Mouse (Mus musculus): ENCODE data around the gene Bpifb6. TPM values are rescaled to one million over a fixed set of nuclear protein-coding genes. Genes with fewer than 3 reads are reported as not detected.

Gene Bpifb6
- polyA plus RNA-seq, 1 experiment = not detected

GRCm38 (mm10) chr2:153902726-153903125 lies 2.5 kb downstream of the Bpifb6 start:
- Histone ChIP-seq H3K4me1 (ENCODE audit: control insufficient read depth) (no peaks in the 10 kb centered on the region), H3K27me3 (ENCODE audit: control insufficient read depth) (no peaks in the 10 kb centered on the region), H3K36me3 (ENCODE audit: control insufficient read depth) (no peaks in the 10 kb centered on the region), H3K4me3 (replicated peaks) (no peak overlapping the region), H3K9me3 (ENCODE audit: control insufficient read depth, low read length) (no peaks in the 10 kb centered on the region)
- no peak for TF ChIP-seq GATA1 (IDR thresholded peaks at IDR 0.05; ENCODE audit: low read length)
- TF ChIP-seq TAL1 (IDR thresholded peaks at IDR 0.05; ENCODE audit: low read length) = no peak

GRCm38 (mm10) chr2:153906626-153907025 lies 6.4 kb downstream of the Bpifb6 start:
- Histone ChIP-seq H3K4me1 (ENCODE audit: control insufficient read depth) (no peaks in the 10 kb centered on the region), H3K27me3 (ENCODE audit: control insufficient read depth) (no peaks in the 10 kb centered on the region), H3K36me3 (ENCODE audit: control insufficient read depth) (no peaks in the 10 kb centered on the region), H3K4me3 (replicated peaks) (no peak overlapping the region), H3K9me3 (ENCODE audit: control insufficient read depth, low read length) (no peaks in the 10 kb centered on the region)
- TF ChIP-seq GATA1 (IDR thresholded peaks at IDR 0.05; ENCODE audit: low read length) (no peak), TAL1 (IDR thresholded peaks at IDR 0.05; ENCODE audit: low read length) (no peak)

- no peak for TF ChIP-seq TAL1 (IDR thresholded peaks at IDR 0.05; ENCODE audit: low read length)
- TF ChIP-seq GATA1 (IDR thresholded peaks at IDR 0.05; ENCODE audit: low read length) = no peak
- Histone ChIP-seq H3K9me3 (ENCODE audit: control insufficient read depth, low read length) (no peaks in the 10 kb centered on the region), H3K4me3 (replicated peaks) (no peak overlapping the region), H3K27me3 (ENCODE audit: control insufficient read depth) (no peaks in the 10 kb centered on the region), H3K4me1 (ENCODE audit: control insufficient read depth) (no peaks in the 10 kb centered on the region), H3K36me3 (ENCODE audit: control insufficient read depth) (no peaks in the 10 kb centered on the region)
These were observed 14.0 kb downstream of the Bpifb6 start for GRCm38 (mm10) chr2:153914151-153914550.

- TF ChIP-seq GATA1 (IDR thresholded peaks at IDR 0.05; ENCODE audit: low read length) (no peak), TAL1 (IDR thresholded peaks at IDR 0.05; ENCODE audit: low read length) (no peak)
- H3K27me3 ChIP-seq (ENCODE audit: control insufficient read depth) = no peaks in the 10 kb centered on the region
These were observed 17.7 kb downstream of the Bpifb6 start, which contains the start of gene Bpifb3 for GRCm38 (mm10) chr2:153917930-153918329. TSS of gene Bpifb3 (plus strand) at chr2:153918230.

GRCm38 (mm10) chr2:153921246-153921645 lies 21.1 kb downstream of the Bpifb6 start:
- Histone ChIP-seq H3K9me3 (ENCODE audit: control insufficient read depth, low read length) (no peaks in the 10 kb centered on the region), H3K4me1 (ENCODE audit: control insufficient read depth) (no peaks in the 10 kb centered on the region), H3K27me3 (ENCODE audit: control insufficient read depth) (no peaks in the 10 kb centered on the region), H3K36me3 (ENCODE audit: control insufficient read depth) (no peaks in the 10 kb centered on the region), H3K4me3 (replicated peaks) (no peak overlapping the region)
- TF ChIP-seq GATA1 (IDR thresholded peaks at IDR 0.05; ENCODE audit: low read length) (no peak), TAL1 (IDR thresholded peaks at IDR 0.05; ENCODE audit: low read length) (no peak)

More at GRCm38 (mm10) chr2:153917930-153918329, 17.7 kb downstream of the Bpifb6 start, which contains the start of gene Bpifb3:
- Histone ChIP-seq H3K4me1 (ENCODE audit: control insufficient read depth) (no peaks in the 10 kb centered on the region), H3K4me3 (replicated peaks) (no peak within 1 kb of the TSS), H3K36me3 (ENCODE audit: control insufficient read depth) (no peaks in the 10 kb centered on the region), H3K9me3 (ENCODE audit: control insufficient read depth, low read length) (no peaks in the 10 kb centered on the region)

GRCm38 (mm10) chr2:153929871-153930413 lies 29.8 kb downstream of the Bpifb6 start:
- Histone ChIP-seq H3K4me1 (ENCODE audit: control insufficient read depth) (no peaks in the 10 kb centered on the region), H3K36me3 (ENCODE audit: control insufficient read depth) (no peaks in the 10 kb centered on the region), H3K27me3 (ENCODE audit: control insufficient read depth) (no peaks in the 10 kb centered on the region), H3K9me3 (ENCODE audit: control insufficient read depth, low read length) (no peaks in the 10 kb centered on the region), H3K4me3 (replicated peaks) (no peak overlapping the region)
- TF ChIP-seq GATA1 (IDR thresholded peaks at IDR 0.05; ENCODE audit: low read length) = no peak

- H3K4me1 ChIP-seq (ENCODE audit: control insufficient read depth) = no peaks in the 10 kb centered on the region
- H3K27me3 ChIP-seq (ENCODE audit: control insufficient read depth) = no peaks in the 10 kb centered on the region
- no peak for TF ChIP-seq TAL1 (IDR thresholded peaks at IDR 0.05; ENCODE audit: low read length)
- no peak for TF ChIP-seq GATA1 (IDR thresholded peaks at IDR 0.05; ENCODE audit: low read length)
- no peaks in the 10 kb centered on the region for H3K36me3 ChIP-seq (ENCODE audit: control insufficient read depth)
- H3K9me3 ChIP-seq (ENCODE audit: control insufficient read depth, low read length) = no peaks in the 10 kb centered on the region
- no peak overlapping the region for H3K4me3 ChIP-seq (replicated peaks)
These were observed 30.9 kb downstream of the Bpifb6 start for GRCm38 (mm10) chr2:153931125-153931524.

- Histone ChIP-seq H3K36me3 (ENCODE audit: control insufficient read depth) (no peaks in the 10 kb centered on the region), H3K27me3 (ENCODE audit: control insufficient read depth) (no peaks in the 10 kb centered on the region), H3K9me3 (ENCODE audit: control insufficient read depth, low read length) (no peaks in the 10 kb centered on the region), H3K4me3 (replicated peaks) (no peak overlapping the region), H3K4me1 (ENCODE audit: control insufficient read depth) (no peaks in the 10 kb centered on the region)
- no peak for TF ChIP-seq TAL1 (IDR thresholded peaks at IDR 0.05; ENCODE audit: low read length)
- no peak for TF ChIP-seq GATA1 (IDR thresholded peaks at IDR 0.05; ENCODE audit: low read length)
These were observed 33.1 kb downstream of the Bpifb6 start for GRCm38 (mm10) chr2:153933311-153933710.

- TF ChIP-seq GATA1 (IDR thresholded peaks at IDR 0.05; ENCODE audit: low read length) (no peak), TAL1 (IDR thresholded peaks at IDR 0.05; ENCODE audit: low read length) (no peak)
- Histone ChIP-seq H3K9me3 (ENCODE audit: control insufficient read depth, low read length) (no peaks in the 10 kb centered on the region), H3K36me3 (ENCODE audit: control insufficient read depth) (no peaks in the 10 kb centered on the region), H3K4me1 (ENCODE audit: control insufficient read depth) (no peaks in the 10 kb centered on the region), H3K27me3 (ENCODE audit: control insufficient read depth) (no peaks in the 10 kb centered on the region), H3K4me3 (replicated peaks) (no peak overlapping the region)
These were observed 35.2 kb downstream of the Bpifb6 start for GRCm38 (mm10) chr2:153935348-153935747.

GRCm38 (mm10) chr2:153937843-153938242 lies 37.7 kb downstream of the Bpifb6 start, which contains the start of gene Bpifb4:
TSS of gene Bpifb4 (plus strand) at chr2:153938212.
- H3K4me3 ChIP-seq (replicated peaks) = no peak within 1 kb of the TSS
- TF ChIP-seq TAL1 (IDR thresholded peaks at IDR 0.05; ENCODE audit: low read length) = no peak
- no peak for TF ChIP-seq GATA1 (IDR thresholded peaks at IDR 0.05; ENCODE audit: low read length)
- no peaks in the 10 kb centered on the region for H3K27me3 ChIP-seq (ENCODE audit: control insufficient read depth)
- H3K36me3 ChIP-seq (ENCODE audit: control insufficient read depth) = no peaks in the 10 kb centered on the region
- H3K4me1 ChIP-seq (ENCODE audit: control insufficient read depth) = no peaks in the 10 kb centered on the region
- no peaks in the 10 kb centered on the region for H3K9me3 ChIP-seq (ENCODE audit: control insufficient read depth, low read length)

Data from erythroblast, embryonic 14.5 days (primary cell).